Mouse (Mus musculus) c-Kit-positive CD71-negative TER-119-negative erythroid progenitor cells, embryonic 14.5 days (primary cell): Measurements from ENCODE around the gene Kif26a.
A peak's percentile ranks its signal among the peaks of the same experiment; 100 is the strongest.

Experiments
- DNase-seq: peaks from one replicate; pipeline ENCODE4 v3.0.0-alpha.2; 2013; ENCODE audit warnings: low read depth

The Kif26a gene

DNA sequence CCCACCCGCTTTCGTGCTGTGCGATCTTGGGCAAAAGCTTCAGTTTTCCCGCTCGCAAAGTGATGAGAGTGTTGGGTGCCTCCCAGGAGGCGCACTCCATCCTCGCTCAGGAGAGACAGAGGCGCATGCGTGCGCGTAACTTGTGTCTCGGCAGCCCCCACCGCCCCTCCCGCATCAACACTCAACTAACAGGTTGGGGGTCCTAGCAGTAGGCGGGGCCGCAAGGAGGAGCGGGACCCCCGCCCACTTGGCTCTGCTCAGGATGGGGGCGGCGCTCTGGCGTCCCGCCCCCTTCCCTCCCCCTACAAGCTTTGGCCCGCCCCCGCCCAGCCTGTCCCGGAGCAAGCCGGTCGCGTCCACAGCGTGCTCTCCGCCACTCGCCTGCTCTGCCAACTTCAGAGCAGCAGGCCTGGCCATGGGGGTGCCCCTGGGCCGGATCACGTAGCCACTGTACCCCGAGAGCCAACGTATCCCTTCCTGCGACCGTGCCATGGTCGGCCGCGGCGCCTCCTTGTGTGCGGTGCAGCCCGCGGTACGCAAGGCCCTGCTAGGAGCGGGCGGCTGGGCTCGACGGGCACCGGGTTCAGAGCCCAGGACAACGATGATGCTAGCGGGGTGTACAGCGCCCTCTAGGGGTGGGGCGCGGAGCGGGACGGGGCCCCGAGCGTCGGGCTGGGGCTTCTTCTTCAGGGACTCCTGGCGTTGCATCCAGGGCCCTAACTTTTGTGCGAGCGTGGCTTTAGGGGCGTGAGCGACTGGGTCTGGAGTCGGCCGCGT lies at the start of gene Kif26a:
Gene Kif26a (plus strand): TSS at position 334 of the 777 bp plus-strand sequence.
- peak; percentile 44 for DNase-seq

- no peak for DNase-seq
Observed at GRCm38 (mm10) chr12:112096733-112097117, 49.3 kb upstream of the Kif26a start.

DNA sequence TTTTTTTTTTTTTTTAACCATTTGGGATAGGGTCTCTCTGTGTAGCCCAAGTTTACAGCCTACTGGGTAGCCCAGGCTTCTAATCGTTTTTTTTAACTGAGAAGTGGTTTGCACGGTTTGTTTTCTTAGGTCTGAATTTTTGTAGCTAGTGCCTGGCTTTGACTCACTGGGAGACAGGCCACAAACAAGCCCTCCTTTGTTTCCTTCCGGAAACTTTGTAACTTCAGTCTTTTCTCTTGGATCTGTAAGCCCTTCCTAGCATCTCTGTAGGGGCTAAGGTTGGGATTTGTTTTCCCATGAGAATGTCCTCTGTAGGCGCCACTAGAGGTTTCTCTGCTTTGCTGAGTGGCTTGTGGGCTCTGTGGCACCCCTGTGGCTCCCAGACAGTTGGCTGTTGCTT lies 45.9 kb upstream of the Kif26a start:
- no peak for DNase-seq

- no peak for DNase-seq
Observed at GRCm38 (mm10) chr12:112101045-112101444, 45.0 kb upstream of the Kif26a start.

DNA sequence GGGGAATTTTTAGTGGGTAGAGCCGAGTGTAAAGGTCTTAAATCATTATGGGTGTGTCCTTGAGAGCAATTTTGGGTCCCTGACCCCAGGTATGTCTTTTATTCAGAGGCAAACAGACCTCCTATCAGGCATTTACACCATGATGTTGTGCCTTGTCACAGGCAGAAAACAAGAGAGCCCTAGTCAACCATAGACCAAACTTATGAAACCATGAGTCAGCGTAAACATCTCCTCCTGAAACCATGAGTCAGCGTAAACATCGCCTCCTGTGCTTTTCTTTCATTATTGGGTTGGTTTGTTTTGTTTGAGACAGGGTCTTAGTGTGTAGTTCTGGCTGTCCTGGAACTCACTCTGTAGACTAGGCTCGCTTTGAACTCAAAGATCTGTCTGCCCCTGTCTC lies 42.8 kb upstream of the Kif26a start:
- no peak for DNase-seq

DNA sequence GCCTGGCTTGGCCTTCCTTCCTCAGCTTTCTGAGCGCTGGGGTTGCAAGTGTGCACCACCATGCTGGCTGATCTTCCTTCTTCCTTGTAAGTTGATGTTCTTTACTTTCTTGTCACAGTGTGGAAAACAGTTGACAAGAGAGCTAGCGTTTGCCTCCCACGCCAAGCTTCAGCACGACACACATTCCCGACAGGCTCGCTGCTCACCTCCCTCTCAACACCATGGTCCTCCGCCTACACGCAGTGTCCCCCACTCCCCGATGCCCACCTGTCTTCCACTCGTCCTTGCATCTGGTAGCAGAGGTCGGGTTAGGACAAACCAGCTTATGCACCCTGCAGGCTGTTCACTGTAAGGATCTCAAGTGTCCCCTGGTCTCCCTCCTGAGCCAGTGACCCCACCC lies 41.1 kb upstream of the Kif26a start:
- DNase-seq: no peak

- no peak for DNase-seq
Observed at GRCm38 (mm10) chr12:112106541-112106971, 39.5 kb upstream of the Kif26a start, which contains the start of gene Aspg. Aspg (plus strand) TSS chr12:112106679.

- no peak for DNase-seq
Observed at GRCm38 (mm10) chr12:112107685-112108084, 38.3 kb upstream of the Kif26a start.

- no peak for DNase-seq
Observed at GRCm38 (mm10) chr12:112108696-112109445, 37.1 kb upstream of the Kif26a start.

DNA sequence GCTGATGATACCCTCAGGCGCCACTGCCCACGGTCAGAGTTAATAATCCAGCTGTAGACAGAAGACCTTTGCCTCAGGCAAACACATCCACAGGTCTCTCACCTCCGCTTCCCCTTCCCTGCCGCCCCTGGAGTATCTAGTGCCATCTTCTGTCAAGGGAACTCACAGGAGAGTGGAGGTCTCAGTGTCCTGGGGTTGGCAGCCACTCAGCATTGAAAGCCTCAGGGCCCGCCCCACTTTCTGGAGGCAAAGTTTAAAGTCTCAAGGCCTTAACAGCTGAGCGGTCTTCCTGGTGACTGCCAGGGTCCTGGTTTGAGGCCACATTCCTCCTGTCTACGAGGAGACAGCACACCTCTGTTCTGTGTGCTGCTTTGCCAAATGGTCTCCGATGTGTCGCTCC lies 36.3 kb upstream of the Kif26a start:
- DNase-seq: no peak

DNA sequence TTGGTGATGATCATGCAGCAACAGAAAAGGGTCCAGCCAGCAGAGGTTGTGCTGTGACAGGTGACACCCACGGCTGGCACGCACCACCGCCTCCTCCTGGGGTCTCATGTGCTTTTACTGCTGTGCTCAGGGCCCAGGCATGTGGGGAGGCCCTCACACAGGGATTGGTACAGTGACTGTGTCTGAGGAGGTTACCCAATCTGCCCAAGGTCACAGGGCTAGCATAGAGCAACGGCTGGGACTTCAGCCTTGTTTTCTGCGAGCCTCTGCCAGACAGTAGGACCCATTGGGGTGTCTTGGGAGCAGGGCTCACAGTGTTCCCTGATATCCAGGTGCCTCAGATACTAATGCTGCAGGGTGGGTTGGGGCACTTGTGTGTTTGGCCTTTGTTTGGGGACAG lies 34.7 kb upstream of the Kif26a start:
- no peak for DNase-seq

DNA sequence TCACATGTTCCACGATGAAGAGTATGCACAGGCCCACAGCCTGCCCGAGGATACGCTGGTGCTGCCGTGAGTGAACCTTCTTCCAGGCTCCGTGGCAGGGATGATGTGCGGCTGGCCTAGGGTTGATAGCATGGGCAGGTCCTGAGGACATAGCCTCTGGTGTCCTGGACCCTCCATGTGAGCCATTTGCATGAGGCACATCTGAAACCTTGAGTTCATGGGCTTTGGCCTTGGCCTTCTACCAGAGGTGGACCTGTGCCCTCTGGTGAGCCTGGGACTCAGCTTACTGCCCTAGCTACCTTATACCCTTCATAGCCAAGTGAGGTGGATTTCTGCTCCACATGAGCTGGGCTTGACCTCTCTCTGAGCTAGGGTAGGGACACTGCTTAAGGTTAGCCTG lies 33.8 kb upstream of the Kif26a start:
- DNase-seq: no peak

DNA sequence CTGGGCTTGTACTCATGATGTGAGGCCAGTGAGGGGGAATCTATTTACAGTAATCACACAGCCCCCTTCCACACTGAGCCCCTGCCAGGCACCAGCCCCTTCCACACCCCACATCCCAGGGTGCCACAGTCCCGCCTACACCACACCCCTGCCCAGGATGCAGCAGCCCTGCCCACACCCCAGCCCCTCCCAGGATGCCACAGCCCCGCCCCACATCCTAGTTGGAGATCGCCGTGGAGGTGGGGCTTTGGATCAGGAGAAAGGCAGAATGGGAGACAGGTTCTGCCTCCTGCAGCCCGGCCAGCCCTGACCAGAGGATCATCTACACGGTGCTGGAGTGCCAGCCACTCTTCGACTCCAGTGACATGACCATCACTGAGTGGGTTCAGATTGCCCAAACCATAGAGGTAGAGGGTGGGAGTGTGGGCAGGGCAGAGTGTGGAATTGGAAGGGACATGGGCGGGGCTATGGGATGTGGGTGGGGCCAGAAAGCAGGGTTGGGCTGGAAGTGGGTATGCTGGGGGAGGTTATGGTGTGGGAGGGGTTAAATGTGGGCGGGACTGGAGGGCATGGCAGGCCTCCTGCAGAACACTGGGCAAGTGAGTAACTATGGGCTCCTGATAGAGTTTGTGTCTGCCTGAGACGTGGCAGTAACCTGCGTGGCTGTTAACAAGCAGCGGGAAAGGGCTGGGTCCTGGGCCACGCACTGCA lies 33.2 kb upstream of the Kif26a start:
- no peak for DNase-seq

- DNase-seq: peak; percentile 68
Observed at GRCm38 (mm10) chr12:112113710-112114109, 32.3 kb upstream of the Kif26a start.

DNA sequence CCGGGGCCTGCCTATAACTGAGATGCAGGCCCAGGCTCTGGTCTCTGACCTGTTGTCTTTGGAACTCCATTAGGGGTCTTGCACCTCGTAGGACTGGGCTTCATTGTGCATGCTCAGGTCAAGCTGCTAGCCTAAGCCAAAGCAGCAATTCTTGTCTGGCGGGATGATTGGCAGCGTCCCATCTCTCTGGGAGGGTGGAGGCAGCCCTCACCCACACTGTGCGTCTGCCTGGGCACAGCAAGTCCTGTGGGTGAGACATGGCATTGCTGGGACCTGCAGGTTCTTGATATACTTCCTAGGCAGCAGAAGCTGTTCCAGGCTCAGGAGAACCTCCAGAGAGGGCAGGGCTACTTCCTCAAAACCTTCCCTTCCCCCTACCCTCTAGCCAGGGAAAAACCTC lies 29.0 kb upstream of the Kif26a start:
- DNase-seq: no peak

DNA sequence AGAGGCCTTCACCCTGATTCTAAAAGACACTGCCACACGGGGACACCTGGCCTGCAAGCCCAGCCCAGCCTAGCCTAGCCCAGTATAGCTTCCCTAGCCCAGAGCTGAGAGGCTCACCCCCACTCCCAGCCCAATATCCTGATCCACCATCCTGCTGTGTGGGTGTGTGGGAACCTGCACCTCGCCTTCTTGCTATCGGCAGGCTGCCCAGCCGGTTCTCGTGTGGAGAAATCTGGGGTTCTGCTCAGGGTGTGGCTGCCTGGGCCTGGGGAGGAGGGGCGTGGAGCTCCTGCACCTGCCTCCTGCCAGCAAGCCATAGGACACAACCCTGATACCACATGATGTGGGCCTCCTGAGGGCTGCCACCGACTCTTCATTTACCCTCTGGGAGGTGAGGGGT lies 28.4 kb upstream of the Kif26a start:
- DNase-seq: no peak

DNA sequence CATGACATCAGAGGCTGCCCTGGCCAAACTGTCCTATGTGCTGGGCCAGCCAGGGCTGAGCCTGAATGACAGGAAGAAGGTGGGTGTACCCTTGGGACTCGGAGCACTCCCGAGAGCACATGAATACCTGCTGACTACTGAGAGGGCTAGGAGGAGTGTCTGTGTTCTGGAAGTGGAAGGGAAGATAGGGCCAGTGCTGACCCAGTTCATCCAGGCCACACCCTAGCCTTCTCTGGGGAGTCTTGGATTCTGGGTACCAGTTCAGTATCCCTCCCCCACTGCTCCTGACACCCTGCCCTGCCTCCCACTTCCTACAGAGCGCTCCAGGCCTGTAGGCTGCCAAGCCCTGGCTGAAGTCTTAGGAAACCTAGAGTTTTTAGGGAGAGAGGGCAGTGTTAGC lies 24.8 kb upstream of the Kif26a start:
- no peak for DNase-seq

GRCm38 (mm10) chr12:112125903-112126302 lies 20.1 kb upstream of the Kif26a start:
- no peak for DNase-seq

DNA sequence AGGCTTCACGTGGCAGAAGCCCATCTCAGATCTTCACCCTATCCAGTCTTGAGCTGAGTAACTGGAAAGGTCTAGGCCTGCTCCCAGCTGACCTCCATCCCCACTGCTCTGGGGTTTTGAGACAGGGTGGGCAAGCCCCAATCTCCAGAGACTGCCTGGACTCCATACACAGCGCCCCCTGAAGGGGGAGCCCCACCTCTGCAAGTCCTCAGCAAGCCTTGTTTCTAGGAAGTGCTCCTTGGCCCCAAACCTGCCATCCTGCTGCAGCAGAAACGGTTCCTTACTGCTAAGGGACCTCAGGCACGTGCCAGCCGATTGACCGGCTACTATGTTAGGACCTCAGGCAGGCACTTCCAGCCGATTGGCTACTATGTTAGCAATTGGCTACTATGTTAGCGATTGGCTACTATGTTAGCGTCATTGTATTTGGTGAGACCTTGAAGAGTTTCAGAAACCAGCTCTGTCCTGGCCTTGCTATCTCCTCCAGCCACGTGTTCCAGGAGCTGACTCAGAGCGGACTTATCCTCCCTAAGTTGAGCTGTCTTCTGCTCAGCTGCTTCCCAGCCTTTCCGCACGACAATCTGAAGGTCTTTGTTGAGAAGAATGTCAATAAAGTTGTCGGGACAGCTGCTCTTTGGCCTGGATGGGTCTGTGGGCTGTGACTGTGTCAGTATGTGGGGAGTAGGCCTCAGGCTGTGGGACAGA lies 18.9 kb upstream of the Kif26a start:
- DNase-seq: no peak

DNA sequence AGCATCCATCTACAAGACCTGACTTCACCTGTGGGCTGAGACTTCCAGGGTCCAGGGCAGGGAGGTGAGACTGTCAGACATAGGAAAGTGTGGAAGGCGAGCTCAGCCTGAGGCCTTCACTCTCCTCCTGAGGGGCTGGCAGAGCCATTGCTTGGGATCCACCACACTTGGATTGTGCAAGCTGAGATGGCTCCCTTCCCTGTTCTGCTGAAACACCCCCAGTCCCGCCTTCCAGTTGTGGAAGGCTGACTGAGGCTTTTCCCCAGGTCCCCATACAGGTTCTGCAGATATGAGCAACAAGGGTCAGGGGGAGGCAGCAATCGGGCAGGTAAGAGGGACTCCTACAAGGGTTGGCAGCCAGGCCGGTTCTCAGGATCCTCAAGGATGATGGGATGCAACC lies 17.5 kb upstream of the Kif26a start:
- DNase-seq: no peak

GRCm38 (mm10) chr12:112129300-112129856 lies 16.6 kb upstream of the Kif26a start:
- DNase-seq: no peak
